Mouse (Mus musculus): ENCODE measurements around the gene Srgn.

Srgn gene

DNA sequence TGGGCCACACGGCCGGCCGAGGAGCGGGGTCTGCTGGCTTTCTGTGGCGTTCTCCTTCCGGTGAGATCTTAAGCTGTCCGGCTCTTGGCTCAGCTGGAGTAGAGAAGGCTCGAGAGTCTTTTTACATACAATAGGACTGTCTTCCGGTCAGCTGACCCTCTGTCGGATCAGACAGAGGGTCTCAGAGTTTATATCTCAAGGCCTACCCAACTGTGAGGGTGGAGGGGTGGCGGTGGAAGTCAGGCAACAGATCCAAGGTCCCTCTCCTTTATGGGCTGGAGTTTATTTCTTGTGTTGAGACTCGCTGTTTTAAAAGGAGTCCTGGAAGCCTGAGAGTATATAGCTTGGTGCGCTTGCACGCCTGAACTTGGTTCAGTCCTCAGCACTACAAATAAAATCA lies at the start of gene Srgn:
Srgn (minus strand) TSS at position 101 of the 400 bp plus-strand sequence.
- in situ Hi-C loops (cut with MboI, MseI): no loop called here

DNA sequence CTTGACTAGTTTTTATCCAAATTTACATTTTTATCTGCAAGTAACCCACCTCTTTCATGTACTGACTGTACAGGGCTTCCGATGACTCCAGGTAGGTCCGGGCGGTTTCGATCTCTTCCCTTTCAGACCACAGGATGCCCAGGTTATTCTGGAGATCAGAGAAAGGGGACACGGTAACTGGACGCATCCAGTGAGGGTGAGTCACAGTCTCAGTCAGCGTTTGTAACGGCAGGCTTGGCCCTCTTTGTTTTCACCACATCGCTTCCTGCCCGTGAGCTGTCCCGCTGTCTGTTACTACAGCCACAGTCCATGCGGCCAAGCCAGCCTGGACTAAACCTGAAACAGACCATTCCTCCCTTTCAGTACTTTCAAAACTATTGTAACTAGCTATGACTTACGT lies 47.8 kb upstream of the Srgn start:
- in situ Hi-C loops (cut with MboI, MseI): loop anchor here (5.0 kb wide), 1 partner anchor 78 kb away; no protein-coding TSS in a partner anchor

- in situ Hi-C loops (cut with MboI, MseI): no loop called here
Measured at GRCm38 (mm10) chr10:62570126-62570871, 43.0 kb upstream of the Srgn start.

DNA sequence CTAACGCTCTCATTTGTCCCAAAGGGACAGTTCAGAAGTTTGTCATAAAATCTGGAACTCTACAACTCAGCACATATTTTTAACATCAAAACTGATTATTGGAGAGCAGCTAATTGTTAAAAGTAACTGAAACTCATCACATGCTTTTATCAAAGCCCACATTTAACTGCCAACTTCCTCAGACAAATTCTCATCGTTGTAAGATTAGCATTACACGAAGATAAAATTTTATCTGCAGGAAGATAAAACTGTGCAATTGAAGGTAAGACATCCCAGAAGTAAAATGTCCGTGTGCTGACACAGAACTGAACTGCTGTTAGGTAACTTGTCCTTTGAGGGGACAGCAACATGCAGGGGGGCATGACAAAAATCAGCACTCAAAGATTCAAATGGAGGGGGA lies 41.6 kb upstream of the Srgn start:
- in situ Hi-C loops (cut with MboI, MseI): no loop called here

- in situ Hi-C loops (cut with MboI, MseI): no loop called here
Measured at GRCm38 (mm10) chr10:62557736-62558135, 30.5 kb upstream of the Srgn start.

DNA sequence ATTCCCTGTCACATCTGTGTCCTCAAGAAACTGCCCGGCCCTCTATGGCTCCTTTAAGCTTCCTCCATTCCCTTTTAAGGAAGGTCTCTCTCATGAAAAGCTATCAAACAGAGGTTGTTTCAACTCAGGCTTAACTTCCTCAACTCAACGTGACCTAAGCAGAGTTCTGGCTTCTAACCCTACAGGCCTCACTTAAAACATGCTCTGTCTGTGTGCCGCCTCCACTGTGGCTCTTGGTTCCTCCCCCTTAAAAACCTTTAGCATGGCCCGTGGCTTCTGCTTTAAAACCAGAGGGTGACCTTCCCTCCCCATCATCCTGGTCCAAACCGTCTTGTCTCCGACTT lies 29.3 kb upstream of the Srgn start:
- in situ Hi-C loops (cut with MboI, MseI): no loop called here

DNA sequence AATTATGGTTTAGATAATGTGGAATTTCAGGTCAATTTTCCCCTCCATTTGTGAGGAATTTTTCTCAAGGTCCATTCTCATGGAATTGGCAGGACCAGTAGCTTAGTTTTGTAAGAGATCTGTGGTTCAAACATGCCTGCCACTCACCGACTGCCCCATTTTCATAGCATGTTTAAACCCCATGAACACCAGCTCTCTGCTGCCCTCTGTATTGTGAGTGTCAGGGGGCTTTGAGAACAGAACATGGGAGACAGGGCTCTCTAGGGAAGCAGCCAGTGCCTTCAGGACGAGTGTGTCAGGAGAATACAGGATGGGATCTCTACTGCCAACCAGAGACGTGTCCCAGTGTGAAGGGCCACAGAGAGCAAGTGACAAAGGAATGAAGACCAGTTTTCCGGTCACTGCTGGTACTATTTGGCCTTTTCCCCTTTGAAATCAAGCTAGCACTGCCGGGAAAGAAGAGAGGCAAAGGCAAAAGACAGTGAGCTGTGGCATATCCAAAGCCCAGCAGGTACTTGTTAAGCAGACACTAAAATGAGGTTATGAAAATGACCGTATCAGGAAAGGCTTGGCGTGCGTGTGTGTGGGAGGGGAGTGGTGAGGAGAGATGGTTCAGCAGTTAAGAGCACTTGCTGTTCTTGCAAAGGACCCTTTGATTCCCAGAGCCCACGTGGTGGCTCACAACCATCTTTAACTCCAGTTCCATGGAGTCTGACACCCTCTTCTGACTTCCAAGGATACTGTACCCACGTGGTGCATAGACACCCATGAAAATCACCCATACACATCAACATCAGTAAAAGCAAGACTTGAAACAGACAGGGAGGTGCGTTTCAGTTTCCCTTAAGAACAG lies 28.7 kb upstream of the Srgn start:
- in situ Hi-C loops (cut with MboI, MseI): no loop called here

- in situ Hi-C loops (cut with MboI, MseI): no loop called here
Measured at GRCm38 (mm10) chr10:62553611-62554091, 26.4 kb upstream of the Srgn start.

DNA sequence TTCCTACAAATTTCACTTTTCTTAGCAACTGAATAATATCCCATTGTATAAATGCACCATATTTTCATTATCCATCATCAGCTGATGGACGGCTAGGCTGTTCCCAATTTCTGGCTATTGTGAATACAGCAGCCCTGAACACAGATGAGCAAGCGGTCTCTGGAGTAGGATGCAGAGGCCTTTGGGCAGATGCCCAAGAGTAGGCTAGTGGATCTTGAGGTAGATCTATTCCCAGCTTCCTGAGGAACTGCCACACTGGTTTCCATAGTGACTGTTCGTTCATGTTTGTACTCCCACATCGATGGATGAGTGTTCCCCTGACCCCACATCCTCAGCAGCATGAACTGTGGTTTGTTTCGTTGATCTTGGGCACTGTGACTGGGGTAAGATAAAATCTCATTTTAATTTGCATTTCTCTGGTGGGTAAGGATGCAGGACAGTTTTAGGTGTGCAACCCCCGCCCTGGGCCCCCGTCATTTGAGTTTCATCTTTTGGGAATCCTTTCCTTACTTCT lies 23.6 kb upstream of the Srgn start:
- in situ Hi-C loops (cut with MboI, MseI): no loop called here

GRCm38 (mm10) chr10:62549523-62550166 lies 22.4 kb upstream of the Srgn start:
- in situ Hi-C loops (cut with MboI, MseI): no loop called here

DNA sequence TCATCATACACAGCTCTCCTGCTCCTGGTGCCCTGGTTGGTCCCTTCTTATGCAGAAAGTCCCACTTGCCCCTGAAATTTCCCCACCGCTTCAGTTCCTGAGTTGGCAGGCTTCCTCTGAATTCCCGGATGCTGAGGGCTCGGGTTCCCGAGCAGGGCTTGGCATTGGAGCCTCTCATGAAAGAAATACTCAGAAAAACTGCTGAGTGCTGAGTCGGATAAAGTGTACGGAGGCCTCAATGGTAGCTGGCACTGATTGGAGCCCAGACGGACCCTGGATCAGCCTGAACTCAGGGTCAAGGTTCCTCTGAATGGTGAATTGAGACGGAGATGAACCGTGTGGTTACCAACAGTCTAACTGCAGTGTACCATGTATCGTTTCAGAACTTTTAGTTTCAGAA lies 19.2 kb upstream of the Srgn start:
- in situ Hi-C loops (cut with MboI, MseI): no loop called here

GRCm38 (mm10) chr10:62545759-62546158 lies 18.5 kb upstream of the Srgn start:
- in situ Hi-C loops (cut with MboI, MseI): no loop called here

DNA sequence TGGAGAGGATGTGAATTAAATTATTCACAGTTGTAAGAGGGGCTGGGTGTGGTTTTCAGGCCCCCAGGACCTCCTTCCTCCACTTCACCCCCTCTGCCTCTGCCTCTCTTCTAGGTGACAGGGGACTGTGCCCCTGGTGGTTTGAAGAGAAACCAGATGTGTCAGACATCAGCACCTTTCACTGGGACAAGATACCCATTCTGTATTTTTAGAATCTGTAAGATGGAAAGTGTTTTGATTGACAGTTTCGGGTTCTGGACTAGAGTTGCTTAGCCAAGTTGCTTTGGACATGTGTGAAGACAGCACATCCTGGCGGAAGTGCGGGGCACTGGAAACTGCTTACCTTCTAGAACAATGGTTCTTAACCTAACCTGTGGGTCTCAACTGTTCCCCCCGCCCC lies 17.1 kb upstream of the Srgn start:
- in situ Hi-C loops (cut with MboI, MseI): loop anchor here (5.0 kb wide), 1 partner anchor 37 kb away; no protein-coding TSS in a partner anchor

DNA sequence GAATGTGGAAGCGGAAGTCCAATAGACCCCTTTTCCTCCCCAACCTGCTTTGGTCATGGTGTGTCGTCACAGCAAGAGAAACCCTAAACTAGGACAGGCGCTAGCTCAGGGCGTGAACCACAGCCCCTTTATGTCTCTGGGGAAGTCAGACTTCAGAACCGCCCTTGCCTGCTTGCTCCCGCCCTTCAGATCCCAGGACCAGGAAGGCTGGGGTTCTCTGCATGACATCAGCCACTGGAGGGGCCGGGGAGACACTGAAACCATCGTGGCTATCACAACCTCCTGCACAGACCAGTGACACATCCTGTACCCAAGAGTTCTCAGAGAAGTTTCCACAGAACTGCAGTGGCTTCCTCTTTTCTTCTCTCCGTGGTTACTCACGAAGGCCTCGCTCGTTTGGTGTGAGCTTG lies 16.2 kb upstream of the Srgn start:
- in situ Hi-C loops (cut with MboI, MseI): loop anchor here (5.0 kb wide), 1 partner anchor 36 kb away; no protein-coding TSS in a partner anchor

DNA sequence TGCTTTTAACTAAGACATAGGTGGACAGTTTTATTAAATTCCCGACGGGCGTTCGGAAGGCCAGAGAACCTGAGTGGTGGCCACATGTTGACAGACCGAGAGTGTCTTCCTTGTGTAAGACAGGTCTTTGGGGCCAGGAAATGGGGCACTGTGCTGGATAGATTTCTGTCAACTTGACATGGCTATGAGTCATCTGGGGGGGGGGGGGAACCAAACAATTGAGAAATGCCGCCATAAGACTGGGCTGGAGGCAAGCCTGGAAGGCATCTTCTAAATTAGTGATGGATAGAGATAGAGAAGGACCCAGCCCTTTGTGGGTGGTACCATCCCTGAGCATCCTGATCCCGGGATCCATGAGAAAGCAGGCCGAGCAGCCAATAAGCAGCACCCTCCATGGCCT lies 15.7 kb upstream of the Srgn start:
- in situ Hi-C loops (cut with MboI, MseI): loop anchor here (5.0 kb wide), 1 partner anchor 36 kb away; no protein-coding TSS in a partner anchor

- in situ Hi-C loops (cut with MboI, MseI): loop anchor here (5.0 kb wide), 1 partner anchor 35 kb away; no protein-coding TSS in a partner anchor
Measured at GRCm38 (mm10) chr10:62542507-62542906, 15.3 kb upstream of the Srgn start.

- in situ Hi-C loops (cut with MboI, MseI): loop anchor here (5.0 kb wide), 1 partner anchor 34 kb away; no protein-coding TSS in a partner anchor
Measured at GRCm38 (mm10) chr10:62541499-62541898, 14.2 kb upstream of the Srgn start.

- in situ Hi-C loops (cut with MboI, MseI): loop anchor here (5.0 kb wide), 1 partner anchor 33 kb away; no protein-coding TSS in a partner anchor
Measured at GRCm38 (mm10) chr10:62540800-62541199, 13.5 kb upstream of the Srgn start.

DNA sequence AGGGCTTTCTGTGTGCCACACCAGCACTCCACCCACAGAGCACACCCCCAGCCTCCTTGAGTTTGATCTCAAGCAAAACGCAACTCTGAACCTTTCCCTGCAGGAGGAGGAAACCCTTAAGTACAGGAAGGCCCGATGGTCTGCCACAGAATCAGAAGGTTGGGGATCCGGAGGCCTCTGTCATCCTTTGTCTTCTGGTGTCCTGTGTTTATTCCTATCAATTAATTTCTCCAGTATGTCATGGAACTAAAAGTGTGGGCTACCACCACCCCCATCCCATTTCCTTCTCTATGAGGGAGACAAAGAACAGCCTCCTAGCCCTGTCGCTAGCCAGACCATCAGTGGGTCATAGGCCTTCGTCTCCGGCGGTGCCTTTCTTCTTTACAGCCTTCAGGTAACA lies 7.3 kb upstream of the Srgn start:
- in situ Hi-C loops (cut with MboI, MseI): no loop called here

- in situ Hi-C loops (cut with MboI, MseI): no loop called here
Measured at GRCm38 (mm10) chr10:62532832-62533231, 5.6 kb upstream of the Srgn start.

DNA sequence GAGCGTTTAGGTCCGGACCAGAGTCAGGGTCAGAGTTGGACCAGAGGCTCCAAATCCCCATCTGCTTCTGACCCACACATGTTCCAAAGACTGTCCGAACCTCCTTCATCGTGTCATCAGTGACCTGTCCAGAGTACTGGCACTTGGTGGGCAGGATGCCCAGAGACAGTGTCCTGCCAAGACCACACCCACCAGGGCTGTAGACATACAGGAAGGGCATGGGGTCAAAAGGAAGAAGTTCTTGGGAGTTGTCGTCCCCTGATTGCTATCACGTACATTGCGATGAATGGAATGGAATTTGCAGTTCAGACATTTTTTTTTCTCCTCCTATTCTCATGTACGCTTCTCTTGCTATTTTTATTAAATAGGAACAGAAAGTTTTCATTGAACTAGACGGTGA lies 2.9 kb upstream of the Srgn start:
- in situ Hi-C loops (cut with MboI, MseI): no loop called here

Data from T-helper 2 cell (primary cell).